Mouse (Mus musculus) CH12.LX (cell line): Measurements from ENCODE around the gene Hdac4. TPM values are rescaled to one million over a fixed set of nuclear protein-coding genes. Genes with fewer than 3 reads are reported as not detected.

Experiments used
- DNase-seq: peaks from one replicate; pipeline ENCODE4 v3.0.0-alpha.2; 2013; ENCODE audit errors: extremely low read depth
- H3K27ac ChIP-seq: 2 replicates; pipeline ENCODE4 v1.5.1; 2012; ENCODE audit warnings: low read depth, mild to moderate bottlenecking, control low read depth, moderate library complexity; ENCODE audit not compliant: insufficient read depth
- H3K27me3 ChIP-seq: replicated peaks from 2 replicates; pipeline ENCODE3; 2012; ENCODE audit warnings: inconsistent platforms
- H3K36me3 ChIP-seq, 2 experiments: replicated peaks in 1 of 2; 2 replicates each; pipeline versions ENCODE3 to v1.6.1; 2012; ENCODE audit warnings: inconsistent platforms in 1 of 2, low read length in 1 of 2, mild to moderate bottlenecking in 1 of 2, mixed read lengths in 1 of 2, moderate library complexity in 1 of 2; ENCODE audit not compliant: control insufficient read depth in 1 of 2, insufficient read depth in 1 of 2
- H3K4me1 ChIP-seq, 2 experiments: 2 replicates each; pipeline ENCODE4 v1.6.1; 2012; ENCODE audit warnings: inconsistent platforms in 1 of 2, moderate library complexity in 1 of 2; ENCODE audit not compliant: insufficient read depth in 2 of 2, control insufficient read depth in 1 of 2
- H3K4me2 ChIP-seq: 2 replicates; pipeline ENCODE4 v1.6.1; 2012; ENCODE audit warnings: low read depth, mild to moderate bottlenecking, control low read depth; ENCODE audit not compliant: poor library complexity, insufficient read depth, severe bottlenecking
- H3K4me3 ChIP-seq, 3 experiments: fragments of 150-350 bp in 1 of 3; sonication (generic) in 1 of 3; replicated peaks in 1 of 3; 2 replicates each; pipeline versions ENCODE3 to v1.5.1; 2011 to 2012; ENCODE audit warnings: low read depth in 2 of 3, low read length in 2 of 3, mild to moderate bottlenecking in 2 of 3, moderate library complexity in 2 of 3, control low read depth in 1 of 3, improper control_type of control experiment in 1 of 3, inconsistent platforms in 1 of 3, mixed read lengths in 1 of 3; ENCODE audit not compliant: poor library complexity in 1 of 3
- H3K79me2 ChIP-seq: replicated peaks from 2 replicates; pipeline ENCODE4 v1.6.1; 2012; ENCODE audit warnings: mild to moderate bottlenecking, moderate library complexity; ENCODE audit not compliant: control insufficient read depth, poor library complexity, insufficient read depth, severe bottlenecking; ENCODE audit errors: extremely low read depth
- H3K9ac ChIP-seq: 2 replicates; pipeline ENCODE4 v1.6.1; 2012; ENCODE audit warnings: low read depth, mild to moderate bottlenecking, control low read depth, moderate library complexity; ENCODE audit not compliant: insufficient read depth
- H3K9me3 ChIP-seq: replicated peaks from 2 replicates; pipeline ENCODE3; 2012; ENCODE audit warnings: low read length, inconsistent platforms, mixed read lengths
- BHLHE40 ChIP-seq: IDR thresholded peaks from 2 replicates; pipeline ENCODE4 v1.6.1; 2011; ENCODE audit warnings: mild to moderate bottlenecking, low read depth, low read length, improper control_type of control experiment
- CHD2 ChIP-seq: IDR thresholded peaks from 2 replicates; pipeline ENCODE4 v1.6.1; 2011; ENCODE audit warnings: low read length, improper control_type of control experiment
- CTCF ChIP-seq, 2 experiments: IDR thresholded peaks in 1 of 2; conservative IDR thresholded peaks in 1 of 2; 2 replicates each; pipeline ENCODE4 v1.5.1; 2011 to 2012; ENCODE audit warnings: low read depth in 2 of 2, low read length in 2 of 2, improper control_type of control experiment in 1 of 2, inconsistent platforms in 1 of 2, mild to moderate bottlenecking in 1 of 2, moderate library complexity in 1 of 2
- E2F4 ChIP-seq: IDR thresholded peaks from 2 replicates; pipeline ENCODE4 v1.6.1; 2011; ENCODE audit warnings: low read depth, low read length, improper control_type of control experiment; ENCODE audit not compliant: insufficient replicate concordance
- ELF1 ChIP-seq: IDR thresholded peaks from 2 replicates; pipeline ENCODE4 v1.6.1; 2014; ENCODE audit warnings: low read depth, mild to moderate bottlenecking, inconsistent platforms, low read length, improper control_type of control experiment
- EP300 ChIP-seq: IDR thresholded peaks from 2 replicates; pipeline ENCODE4 v1.6.1; 2011; ENCODE audit warnings: low read length, improper control_type of control experiment
- ETS1 ChIP-seq: conservative IDR thresholded peaks from 2 replicates; pipeline ENCODE4 v1.6.1; 2012; ENCODE audit warnings: low read depth, mild to moderate bottlenecking, inconsistent platforms, low read length, improper control_type of control experiment, moderate library complexity
- GABPA ChIP-seq: IDR thresholded peaks from 2 replicates; pipeline ENCODE4 v1.6.1; 2012; ENCODE audit warnings: low read depth, low read length, improper control_type of control experiment, inconsistent platforms; ENCODE audit not compliant: insufficient replicate concordance
- HCFC1 ChIP-seq: IDR thresholded peaks from 2 replicates; pipeline ENCODE4 v1.6.1; 2012; ENCODE audit warnings: low read depth, mild to moderate bottlenecking, inconsistent platforms, low read length, improper control_type of control experiment
- IRF4 ChIP-seq: IDR thresholded peaks from 2 replicates; pipeline ENCODE4 v1.6.1; 2014; ENCODE audit warnings: low read depth, mild to moderate bottlenecking, inconsistent platforms, low read length, improper control_type of control experiment
- JUN ChIP-seq: IDR thresholded peaks from 2 replicates; pipeline ENCODE4 v1.6.1; 2011; ENCODE audit warnings: low read depth, mild to moderate bottlenecking, low read length, improper control_type of control experiment, moderate library complexity; ENCODE audit not compliant: insufficient read depth
- JUND ChIP-seq: conservative IDR thresholded peaks from 2 replicates; pipeline ENCODE4 v1.6.1; 2011; ENCODE audit warnings: low read depth, low read length, improper control_type of control experiment
- KAT2A ChIP-seq: IDR thresholded peaks from 2 replicates; pipeline ENCODE4 v1.6.1; 2012; ENCODE audit warnings: low read length, improper control_type of control experiment, inconsistent platforms; ENCODE audit not compliant: insufficient replicate concordance
- MAFK ChIP-seq: IDR thresholded peaks from 2 replicates; pipeline ENCODE4 v1.6.1; 2011; ENCODE audit warnings: low read length, improper control_type of control experiment; ENCODE audit not compliant: insufficient replicate concordance
- MAZ ChIP-seq: IDR thresholded peaks from 2 replicates; pipeline ENCODE4 v1.6.1; 2012; ENCODE audit warnings: low read depth, mild to moderate bottlenecking, inconsistent platforms, low read length, improper control_type of control experiment, moderate library complexity
- MEF2A ChIP-seq: IDR thresholded peaks from 2 replicates; pipeline ENCODE4 v1.6.1; 2014; ENCODE audit warnings: low read depth, mild to moderate bottlenecking, inconsistent platforms, low read length, improper control_type of control experiment, borderline replicate concordance
- MYC ChIP-seq: IDR thresholded peaks from 2 replicates; pipeline ENCODE4 v1.6.1; 2011; ENCODE audit warnings: low read depth, mild to moderate bottlenecking, improper control_type of control experiment, low read length
- NELFE ChIP-seq: IDR thresholded peaks from 2 replicates; pipeline ENCODE4 v1.6.1; 2011; ENCODE audit warnings: low read depth, low read length, improper control_type of control experiment
- NRF1 ChIP-seq: IDR thresholded peaks from 2 replicates; pipeline ENCODE4 v1.6.1; 2014; ENCODE audit warnings: low read depth, mild to moderate bottlenecking, inconsistent platforms, low read length, improper control_type of control experiment, moderate library complexity
- PAX5 ChIP-seq: IDR thresholded peaks from 2 replicates; pipeline ENCODE4 v1.6.1; 2012; ENCODE audit warnings: low read length, inconsistent platforms, mixed read lengths
- RAD21 ChIP-seq: IDR thresholded peaks from 2 replicates; pipeline ENCODE4 v1.6.1; 2011; ENCODE audit warnings: low read depth, mild to moderate bottlenecking, low read length, improper control_type of control experiment, moderate library complexity
- RCOR1 ChIP-seq: conservative IDR thresholded peaks from 2 replicates; pipeline ENCODE4 v1.6.1; 2012; ENCODE audit warnings: low read depth, mild to moderate bottlenecking, inconsistent platforms, low read length, improper control_type of control experiment
- SIN3A ChIP-seq: IDR thresholded peaks from 2 replicates; pipeline ENCODE4 v1.6.1; 2012; ENCODE audit warnings: low read length, improper control_type of control experiment, inconsistent platforms
- SMC3 ChIP-seq: IDR thresholded peaks from 2 replicates; pipeline ENCODE4 v1.6.1; 2011; ENCODE audit warnings: low read depth, low read length, improper control_type of control experiment
- TCF12 ChIP-seq: IDR thresholded peaks from 2 replicates; pipeline ENCODE4 v1.6.1; 2014; ENCODE audit warnings: low read depth, mild to moderate bottlenecking, inconsistent platforms, low read length, improper control_type of control experiment
- UBTF ChIP-seq: IDR thresholded peaks from 2 replicates; pipeline ENCODE4 v1.6.1; 2012; ENCODE audit warnings: low read depth, mild to moderate bottlenecking, inconsistent platforms, low read length, improper control_type of control experiment, moderate library complexity
- USF2 ChIP-seq: conservative IDR thresholded peaks from 2 replicates; pipeline ENCODE4 v1.6.1; 2011; ENCODE audit warnings: low read depth, low read length, improper control_type of control experiment
- ZKSCAN1 ChIP-seq: IDR thresholded peaks from 2 replicates; pipeline ENCODE4 v1.6.1; 2012; ENCODE audit warnings: low read depth, inconsistent platforms, low read length, improper control_type of control experiment, borderline replicate concordance
- ZMIZ1 ChIP-seq: IDR thresholded peaks from 2 replicates; pipeline ENCODE4 v1.6.1; 2012; ENCODE audit warnings: low read depth, mild to moderate bottlenecking, inconsistent platforms, low read length, improper control_type of control experiment
- dilution Hi-C: fragments of 300-500 bp; cut with MboI; formaldehyde crosslinking; loops from 2 replicates; pipeline ENCODE4 v1.14.3; 2020; ENCODE audit warnings: low sequenced_read_pairs; ENCODE audit not compliant: extremely low pct_unique_long_range_greater_than_20kb, extremely low pct_ligation_motif_present
- in situ Hi-C: fragments of 300-500 bp; cut with MboI; formaldehyde crosslinking; loops from 3 replicates; pipeline ENCODE4 v1.14.3; 2019; ENCODE audit warnings: low sequenced_read_pairs, low pct_ligation_motif_present, low pct_unique_long_range_greater_than_20kb, mixed read lengths
- polyA plus RNA-seq: library from polyadenylated mRNA; unstranded; fragments of >175 nt; gene quantifications from 2 replicates; pipeline ENCODE4 v1.2.1, GENCODE M21; 2012; ENCODE audit warnings: low read depth; ENCODE audit not compliant: insufficient read length
- total RNA-seq, 2 experiments: library from RNA; depleted of rRNA; stranded (reverse); fragments of 300-350 nt in 1 of 2; fragments of >200 nt in 1 of 2; gene quantifications; 2 replicates each; pipeline ENCODE4 v1.2.3; 2012 to 2014

Gene Hdac4
- total and polyA plus RNA-seq, 3 experiments, result 2.4 to 6.3 (median 4.3) TPM

GRCm38 (mm10) chr1:92086277-92086813 is 109.2 kb downstream of the Hdac4 start:
- dilution Hi-C loops, result no loop called here
- in situ Hi-C loops, result no loop called here
- no peak overlapping the region for H3K27ac ChIP-seq
- H3K4me1 ChIP-seq, result peaks cover 9 to 40% of the 10 kb centered on the region in 2 experiments
- DNase-seq, result no peak
- H3K4me2 ChIP-seq, result no peak overlapping the region
- H3K9me3 ChIP-seq, result no peaks in the 10 kb centered on the region
- no peaks in the 10 kb centered on the region for H3K79me2 ChIP-seq
- H3K36me3 ChIP-seq, result peaks cover 0 to 8% of the 10 kb centered on the region in 2 experiments
- TF ChIP-seq RCOR1 (no peak), USF2 (no peak), KAT2A (no peak), MAFK (no peak), ETS1 (no peak), SIN3A (no peak), CHD2 (no peak), NELFE (no peak), EP300 (no peak), TCF12 (no peak), UBTF (no peak), SMC3 (no peak), NRF1 (no peak), GABPA (no peak), JUN (no peak)
- no peaks in the 10 kb centered on the region for H3K27me3 ChIP-seq
- H3K4me3 ChIP-seq, result no peak overlapping the region
- no peak overlapping the region for H3K9ac ChIP-seq

- no peaks in the 10 kb centered on the region for H3K9me3 ChIP-seq
- TF ChIP-seq USF2, result no peak
- TF ChIP-seq SMC3, result peak; percentile 32
- TF ChIP-seq RAD21, result peak; percentile 30
- no peak for TF ChIP-seq ETS1
- TF ChIP-seq E2F4, result no peak
- TF ChIP-seq IRF4, result no peak
- TF ChIP-seq NELFE, result no peak
- no peak for TF ChIP-seq HCFC1
- no peak for TF ChIP-seq JUND
- no peak for TF ChIP-seq MEF2A
- no peak for TF ChIP-seq ZMIZ1
- TF ChIP-seq ELF1, result no peak
- no peak for TF ChIP-seq NRF1
- TF ChIP-seq CHD2, result no peak
- no peak for TF ChIP-seq PAX5
- TF ChIP-seq BHLHE40, result no peak
- no peak for TF ChIP-seq MAZ
- TF ChIP-seq MYC, result no peak
- no peak for TF ChIP-seq ZKSCAN1
- TF ChIP-seq CTCF (conservative IDR thresholded peaks at IDR 0.05 in 1 of 2, IDR thresholded peaks at IDR 0.05 in 1 of 2; ENCODE audit: low read depth in 2 of 2, low read length in 2 of 2), result peak in 1 of 2 experiments; percentile 41; a peak in 1 of 4 replicates
- H3K27me3 ChIP-seq, result no peaks in the 10 kb centered on the region
- H3K79me2 ChIP-seq, result no peaks in the 10 kb centered on the region
- no peak overlapping the region for H3K27ac ChIP-seq
- DNase-seq, result no peak
- peaks cover 16 to 56% of the 10 kb centered on the region in 2 experiments for H3K4me1 ChIP-seq
- dilution Hi-C loops (no loop called here), in situ Hi-C loops (no loop called here)
- peaks cover 0 to 4% of the 10 kb centered on the region in 2 experiments for H3K36me3 ChIP-seq
- no peak overlapping the region for H3K4me2 ChIP-seq
- no peak overlapping the region for H3K4me3 ChIP-seq
- H3K9ac ChIP-seq, result no peak overlapping the region
These were observed 110.8 kb downstream of the Hdac4 start for GRCm38 (mm10) chr1:92084738-92085137.
